Mouse (Mus musculus) heart, postnatal 0 days (tissue): ENCODE measurements around the gene Gm19426.

ENCODE experiments used
- CTCF ChIP-seq: IDR thresholded peaks from 2 replicates; pipeline ENCODE4 v1.5.1; 2016; ENCODE audit warnings: antibody characterized with exemption, control low read depth, low read depth
- EP300 ChIP-seq: IDR thresholded peaks from 2 replicates; pipeline ENCODE4 v1.6.1; 2016; ENCODE audit warnings: antibody characterized with exemption, low read depth

DNA sequence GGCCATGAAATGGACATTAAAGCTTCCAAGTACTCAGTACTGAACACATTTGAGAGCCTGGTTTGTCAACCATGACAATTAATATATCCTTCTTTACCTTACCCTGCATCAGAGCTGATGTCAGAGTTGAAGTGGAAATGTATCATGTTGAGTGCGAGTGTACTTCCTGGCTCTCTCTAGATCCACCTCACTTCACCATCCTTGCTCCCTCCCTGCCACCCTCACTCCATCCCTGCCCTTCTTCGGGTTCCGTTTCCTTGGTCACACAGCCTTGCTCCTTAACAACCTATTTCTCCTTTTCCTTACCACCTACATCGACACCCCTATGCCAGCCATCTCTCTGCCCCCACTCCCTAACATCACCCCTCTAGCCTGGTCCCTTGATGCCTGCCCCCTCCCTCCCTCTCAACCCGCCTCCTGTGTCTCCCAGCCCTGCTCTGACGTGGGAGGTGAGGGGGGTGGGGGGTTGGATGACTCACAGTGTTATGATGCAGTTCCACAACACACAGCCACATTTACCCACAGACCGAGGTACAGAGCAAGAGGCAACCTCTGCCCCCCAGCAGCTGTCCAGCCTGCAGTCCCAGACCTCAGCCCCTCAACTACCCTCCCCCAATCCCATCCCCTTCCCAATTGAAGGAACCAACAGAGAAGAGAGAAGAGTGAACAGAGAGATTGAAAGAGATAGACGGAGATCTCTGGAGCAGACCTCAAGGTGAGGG, 9.7 kb downstream of the Gm19426 start, which contains the start of gene Ypel4:
- TF ChIP-seq EP300 (no peak), CTCF (no peak)
